Mouse (Mus musculus) layer of hippocampus, adult 8-10 months (tissue): ENCODE data around the gene Chmp6. TPM values are rescaled to one million over a fixed set of nuclear protein-coding genes. Genes with fewer than 3 reads are reported as not detected.

Source experiments
- DNase-seq, 2 experiments: peaks; one replicate each; pipeline ENCODE4 v3.0.0; 2022; ENCODE audit warnings: low spot score in 2 of 2
- total RNA-seq, 4 experiments: library from RNA; stranded (reverse); gene quantifications; 2 replicates each; pipeline ENCODE4 v1.2.4; 2022

Gene Chmp6
- total RNA-seq, 4 experiments from 2014 or later: 31.5 to 39.5 (median 37.3) TPM

DNA sequence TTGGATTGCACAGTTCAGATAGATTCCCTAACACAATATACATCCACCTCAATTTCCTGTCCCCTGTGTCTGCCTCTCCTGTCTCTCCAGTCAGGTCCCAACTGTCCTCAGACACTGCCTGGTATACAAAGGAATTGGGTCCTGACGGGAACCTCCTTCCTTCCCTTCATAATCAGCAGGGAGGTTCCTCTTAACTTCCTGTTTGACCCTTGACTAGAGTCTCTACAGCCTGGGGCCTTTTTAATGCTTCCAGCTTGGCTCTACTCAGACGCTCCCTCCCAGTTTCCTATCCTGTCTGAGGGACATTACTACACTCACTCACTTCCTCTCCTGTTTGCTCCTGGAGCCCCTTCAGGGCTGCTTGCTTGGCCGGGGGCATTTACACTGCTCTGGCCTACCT, 42.2 kb downstream of the Chmp6 start:
- DNase-seq: no peak

DNA sequence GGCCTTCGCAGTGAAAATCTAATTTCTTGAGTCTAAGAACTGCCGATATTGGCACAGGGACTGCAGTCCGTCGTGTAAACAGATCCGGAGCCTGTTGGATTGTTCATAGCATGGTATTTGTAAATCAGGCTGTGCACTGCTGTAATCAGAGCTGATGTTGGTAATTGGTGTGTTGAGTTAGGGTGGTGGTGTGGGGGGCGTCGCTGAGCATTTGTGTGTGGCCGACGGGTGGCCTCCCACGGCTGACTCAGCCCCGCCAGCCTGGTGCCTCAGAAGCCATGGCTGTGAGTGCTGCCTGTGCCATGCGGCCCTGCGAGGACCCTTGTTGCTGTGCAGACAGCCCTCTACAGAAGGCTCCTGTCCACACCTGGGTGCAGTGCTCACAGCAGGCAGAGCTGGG, 43.3 kb downstream of the Chmp6 start:
- DNase-seq: no peak

GRCm38 (mm10) chr11:119958856-119959255, 45.6 kb downstream of the Chmp6 start:
- DNase-seq: no peak

- DNase-seq: no peak
Observed at GRCm38 (mm10) chr11:119959714-119960113, 46.5 kb downstream of the Chmp6 start.

DNA sequence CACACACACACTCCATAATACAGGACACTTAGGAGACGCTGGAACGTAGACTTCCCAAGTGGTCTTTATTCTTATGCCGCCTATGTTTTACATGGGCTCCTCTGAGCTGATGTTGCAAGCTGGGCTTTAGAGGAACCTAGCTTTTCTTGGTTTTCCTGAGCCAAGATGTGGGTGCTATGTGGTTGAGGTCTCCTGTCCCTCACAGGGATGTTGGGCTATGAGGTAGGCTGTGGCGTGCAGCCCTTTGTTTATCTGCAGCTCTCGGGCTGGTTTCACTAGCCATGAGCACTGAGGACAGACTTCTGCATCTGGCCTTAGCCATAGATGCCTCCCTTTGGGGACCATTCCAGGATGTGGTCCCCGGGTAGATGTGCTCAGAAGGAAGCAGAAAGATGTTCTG, 47.4 kb downstream of the Chmp6 start:
- no peak for DNase-seq

- DNase-seq: no peak
Observed at GRCm38 (mm10) chr11:119961511-119961910, 48.3 kb downstream of the Chmp6 start.

- no peak for DNase-seq
Observed at GRCm38 (mm10) chr11:119965053-119965452, 51.8 kb downstream of the Chmp6 start.

GRCm38 (mm10) chr11:119966294-119966693, 53.1 kb downstream of the Chmp6 start:
- no peak for DNase-seq

GRCm38 (mm10) chr11:119967401-119967800, 54.2 kb downstream of the Chmp6 start:
- no peak for DNase-seq

- DNase-seq: no peak
Observed at GRCm38 (mm10) chr11:119967892-119968291, 54.7 kb downstream of the Chmp6 start.

Other genes starting within 250 kb of the Chmp6 start
- gene Baiap2, start 29.3 kb downstream of the Chmp6 start, total RNA-seq: 100 to 1,000 TPM; 170 to 244 (median 215) TPM
- 100 to 1,000 TPM; 217 to 247 (median 224) TPM for gene Aatk, start 133.7 kb downstream of the Chmp6 start, total RNA-seq
- 10 to 100 TPM; 34.0 to 41.5 (median 35.9) TPM for gene Cep131, start 173.4 kb downstream of the Chmp6 start, total RNA-seq
- gene Tepsin, start 185.3 kb downstream of the Chmp6 start, total RNA-seq: 10 to 100 TPM; 17.7 to 18.2 (median 18.0) TPM
- 10 to 100 TPM; 17.8 to 46.9 (median 30.6) TPM for gene Ndufaf8, start 185.5 kb downstream of the Chmp6 start, total RNA-seq
- 10 to 100 TPM; 83.1 to 95.2 (median 88.8) TPM for gene Slc38a10, start 237.9 kb downstream of the Chmp6 start, total RNA-seq